Mouse (Mus musculus): ENCODE measurements around the gene Cyp2a5. TPM values are rescaled to one million over a fixed set of nuclear protein-coding genes. Genes with fewer than 3 reads are reported as not detected.
"Not testable (repeated sequence)": the region's sequence is repeated elsewhere in the genome, so short reads cannot be mapped to it uniquely, and the experiment has no call there.

The Cyp2a5 gene
- polyA plus RNA-seq, 1 experiment: not detected

GRCm38 (mm10) chr7:26878581-26878980 is 43.5 kb downstream of the Cyp2a5 start:
- not testable (repeated sequence) for DNase-seq (ENCODE audit: low read depth in 1 of 2, low spot score in 2 of 2)

GRCm38 (mm10) chr7:26880600-26880999 is 45.5 kb downstream of the Cyp2a5 start:
- H3K36me3 ChIP-seq (ENCODE audit: control insufficient read depth, insufficient read depth, low read length); H3K27me3 ChIP-seq (ENCODE audit: control insufficient read depth, insufficient read depth, low read length); DNase-seq (ENCODE audit: low read depth in 1 of 2, low spot score in 2 of 2); H3K27ac ChIP-seq (ENCODE audit: insufficient read depth, low read length); H3K4me3 ChIP-seq (ENCODE audit: extremely low read depth, insufficient read depth, insufficient read length); H3K4me1 ChIP-seq (ENCODE audit: control insufficient read depth, insufficient read depth, insufficient read length): not testable (repeated sequence)
- 73% methylated on average over 3 of the region's 3 CpGs for WGBS

More at GRCm38 (mm10) chr7:26878581-26878980, 43.5 kb downstream of the Cyp2a5 start:
- not testable (repeated sequence) for H3K27me3 ChIP-seq (ENCODE audit: control insufficient read depth, insufficient read depth, low read length); H3K36me3 ChIP-seq (ENCODE audit: control insufficient read depth, insufficient read depth, low read length); H3K4me3 ChIP-seq (ENCODE audit: extremely low read depth, insufficient read depth, insufficient read length); H3K4me1 ChIP-seq (ENCODE audit: control insufficient read depth, insufficient read depth, insufficient read length); H3K27ac ChIP-seq (ENCODE audit: insufficient read depth, low read length)

Other genes with a start within 250 kb of the Cyp2a5 start
- gene Vmn1r185, start 216.8 kb upstream of the Cyp2a5 start, polyA plus RNA-seq (2012; rRNA removed): not detected in 2 replicates
- gene Cyp2b23, start 148.9 kb upstream of the Cyp2a5 start, polyA plus RNA-seq (2012; rRNA removed): not detected in 2 replicates
- not detected in 2 replicates for gene Cyp2b19, start 78.2 kb upstream of the Cyp2a5 start, polyA plus RNA-seq (2012; rRNA removed)
- gene Cyp2g1, start 26.4 kb upstream of the Cyp2a5 start, polyA plus RNA-seq (2012; rRNA removed): not detected in 2 replicates
- not detected in 2 replicates for gene Cyp2a22, start 104.1 kb downstream of the Cyp2a5 start, polyA plus RNA-seq (2012; rRNA removed)
- gene Cyp2a12, start 193.8 kb downstream of the Cyp2a5 start, polyA plus RNA-seq (2012; rRNA removed): 0.05 TPM in 1 of 2 replicates, not detected in the other